Mouse (Mus musculus): Measurements from ENCODE around the gene Kazn.

Gene Kazn

GRCm38 (mm10) chr4:142076883-142077282 lies 162.3 kb downstream of the Kazn start:
- no peak for DNase-seq (ENCODE audit: low spot score)

GRCm38 (mm10) chr4:142075931-142076330 lies 163.3 kb downstream of the Kazn start:
- DNase-seq (ENCODE audit: low spot score): no peak

GRCm38 (mm10) chr4:142074060-142074732 lies 165.0 kb downstream of the Kazn start:
- no peak for DNase-seq (ENCODE audit: low spot score)

DNA sequence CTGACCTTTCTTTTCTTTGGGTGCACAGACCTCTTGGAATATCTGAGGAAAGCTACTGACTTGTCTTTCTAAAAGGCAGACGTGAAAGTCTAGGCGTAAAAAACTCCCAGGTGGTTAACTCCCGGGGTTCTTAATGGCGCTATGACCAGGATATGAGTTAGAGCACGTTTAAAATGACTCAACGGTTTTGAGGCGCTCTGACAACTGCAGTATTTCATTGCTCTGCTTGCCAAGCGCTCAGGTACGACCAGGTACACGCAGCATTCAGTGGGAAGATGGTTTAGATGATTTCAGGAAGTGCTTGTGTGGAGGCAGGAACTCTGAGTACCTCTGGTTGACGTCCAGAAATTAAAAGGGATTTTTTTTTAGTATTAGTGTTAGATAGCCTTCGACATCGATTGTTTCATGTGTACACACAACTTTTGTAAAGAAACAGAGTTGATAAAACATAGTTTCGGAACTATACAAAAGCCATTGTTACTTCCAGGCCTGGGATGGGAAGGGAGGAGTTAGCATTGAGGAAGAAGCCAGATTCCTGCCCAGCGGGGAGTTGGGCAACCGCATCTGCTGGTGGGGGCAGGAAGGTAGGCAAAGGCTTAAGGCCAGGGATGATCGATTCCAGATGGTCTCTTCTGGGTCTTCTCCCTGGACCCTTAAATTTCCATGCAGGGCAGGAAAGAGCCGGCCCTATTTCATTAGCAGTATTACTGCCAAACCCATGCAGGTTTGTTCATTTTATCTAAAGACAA lies 167.8 kb downstream of the Kazn start:
- DNase-seq (ENCODE audit: low spot score): no peak

DNA sequence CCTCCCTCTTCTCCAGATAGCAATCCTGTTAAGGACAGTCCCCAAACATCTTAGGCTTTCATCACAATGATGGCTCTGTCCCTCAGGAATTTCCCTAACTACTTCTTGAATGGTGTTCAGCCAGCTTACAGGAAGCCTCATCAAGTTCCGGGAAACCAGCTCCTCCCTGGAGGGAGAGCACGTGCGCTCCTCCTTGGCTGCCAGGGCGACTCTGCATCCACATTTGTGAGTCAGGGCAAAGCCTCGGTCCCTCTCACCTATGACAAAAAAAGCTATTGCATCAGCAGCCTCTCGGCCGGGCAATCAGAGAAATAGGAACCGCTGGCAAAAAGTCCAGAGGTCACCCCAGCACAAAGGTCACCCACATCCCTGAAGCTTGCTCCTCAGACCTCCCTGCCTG lies 168.4 kb downstream of the Kazn start:
- no peak for DNase-seq (ENCODE audit: low spot score)

DNA sequence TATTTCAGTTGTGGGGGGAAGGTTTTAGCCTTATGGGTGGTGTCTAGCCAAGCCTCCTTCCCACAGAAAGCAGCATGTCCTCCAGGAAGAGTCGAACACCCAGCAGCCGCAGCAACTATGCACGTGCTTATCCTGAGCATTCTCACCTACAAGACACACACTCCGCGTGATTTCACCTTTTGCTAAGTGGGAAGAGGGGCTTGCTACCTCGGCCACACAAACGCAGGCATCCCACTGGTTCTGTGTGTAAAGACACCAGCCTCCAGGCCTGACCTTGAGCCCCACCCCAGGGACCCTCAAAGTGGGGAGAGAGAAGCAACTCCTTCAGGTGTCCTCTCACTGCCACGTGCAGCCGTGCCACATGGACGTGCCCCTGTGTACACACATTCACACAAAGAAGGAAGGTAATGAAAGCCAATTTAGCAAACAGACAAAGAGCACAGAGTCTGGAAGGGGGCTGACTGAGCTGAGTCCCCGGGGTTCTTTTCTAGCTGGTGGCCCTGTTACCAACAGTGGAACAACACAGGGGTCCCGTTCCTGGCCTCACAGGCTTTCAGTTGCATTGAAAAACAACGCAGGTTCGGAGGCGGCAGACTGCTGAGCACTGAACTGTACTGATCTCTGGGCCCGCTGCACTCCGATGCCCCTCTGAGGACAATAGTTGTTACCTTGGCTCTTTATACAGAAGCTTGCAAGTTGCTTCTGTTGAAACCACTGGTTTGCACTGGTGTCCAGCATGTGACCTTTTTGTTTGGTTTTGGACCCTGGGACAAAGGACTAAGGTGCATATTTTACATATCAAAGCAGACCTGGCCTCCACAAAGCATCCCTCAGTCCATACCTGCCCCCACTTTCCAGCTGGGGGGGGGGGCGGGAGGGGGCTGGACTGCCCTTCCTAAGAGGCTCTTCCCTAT lies 170.0 kb downstream of the Kazn start:
- no peak for DNase-seq (ENCODE audit: low spot score)

- no peak for DNase-seq (ENCODE audit: low spot score)
Measured at GRCm38 (mm10) chr4:142066576-142066975, 172.6 kb downstream of the Kazn start.

GRCm38 (mm10) chr4:142065835-142066234 lies 173.4 kb downstream of the Kazn start:
- DNase-seq (ENCODE audit: low spot score): no peak

DNA sequence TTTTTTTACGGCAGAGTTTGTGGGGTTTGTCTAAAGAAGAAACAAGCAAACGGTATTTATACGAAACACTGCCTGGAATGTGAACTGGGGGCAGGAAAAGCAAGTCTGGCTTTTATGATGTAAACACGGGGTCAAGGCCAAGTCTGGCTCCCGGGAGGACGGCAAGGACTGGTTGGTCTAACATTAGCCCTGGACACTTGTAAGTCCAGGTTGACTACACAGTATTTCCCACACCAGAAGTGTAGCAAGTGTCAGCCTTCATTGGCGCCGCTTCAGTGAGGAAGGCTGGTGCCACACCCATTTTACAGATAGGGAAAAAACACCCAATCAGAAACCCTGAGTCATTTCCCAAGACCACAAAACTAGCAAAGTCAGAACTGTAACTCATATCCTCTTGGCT lies 173.9 kb downstream of the Kazn start:
- DNase-seq (ENCODE audit: low spot score): no peak

DNA sequence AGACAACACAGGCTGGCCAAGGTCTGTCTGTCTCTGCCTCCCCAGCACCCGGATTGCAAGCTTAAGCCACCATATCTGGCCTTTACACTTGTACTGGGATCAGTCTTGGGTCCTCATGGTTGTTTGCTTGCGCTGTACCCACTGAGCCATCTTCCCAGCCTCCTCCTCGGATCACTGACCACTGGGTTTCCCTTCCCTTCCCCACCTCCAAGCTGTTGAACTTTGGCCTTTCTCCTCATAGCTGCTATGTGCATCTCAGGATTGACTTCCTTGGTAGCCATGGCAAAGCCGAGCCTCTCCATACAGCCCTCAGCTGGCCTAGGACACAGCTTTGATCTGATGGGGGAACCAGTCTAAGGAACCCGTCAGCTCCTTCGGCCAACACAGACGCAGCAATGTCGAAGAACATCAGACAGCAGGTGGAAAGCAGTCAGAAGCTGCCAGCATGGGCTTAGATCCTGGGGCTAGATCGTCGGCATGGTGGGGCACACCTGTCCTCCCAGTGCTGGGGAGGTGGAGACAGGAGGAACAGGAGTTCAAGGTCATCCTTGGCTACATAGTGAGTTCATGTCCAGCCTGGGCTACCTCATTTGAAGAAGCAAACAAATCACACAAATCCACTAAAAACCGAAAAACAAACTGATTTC lies 174.5 kb downstream of the Kazn start:
- DNase-seq (ENCODE audit: low spot score): no peak

DNA sequence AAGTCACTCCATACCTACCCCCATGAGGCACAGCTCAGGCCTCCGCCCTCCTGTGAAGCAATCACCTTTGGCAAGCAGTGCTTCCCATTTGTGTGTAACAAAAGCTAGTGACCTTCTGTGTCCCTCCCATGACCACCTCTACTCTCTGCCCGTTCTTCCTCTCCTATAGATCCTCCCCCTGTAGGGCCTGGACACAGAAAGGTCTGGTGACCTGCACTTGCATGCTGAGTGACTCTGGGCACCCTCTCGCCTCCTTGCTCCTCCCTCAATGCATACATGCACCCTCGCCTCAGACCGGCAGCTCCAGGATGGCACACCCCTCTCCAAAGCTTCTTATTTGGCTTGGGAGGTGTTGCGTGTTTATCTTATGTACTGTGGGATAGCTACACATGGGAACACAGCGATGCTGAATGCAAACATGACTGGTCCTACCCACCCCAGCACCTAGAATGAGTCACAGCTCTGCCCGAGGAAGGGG lies 176.1 kb downstream of the Kazn start:
- no peak for DNase-seq (ENCODE audit: low spot score)

- DNase-seq (ENCODE audit: low spot score): no peak
Measured at GRCm38 (mm10) chr4:142061485-142062240, 177.5 kb downstream of the Kazn start.

GRCm38 (mm10) chr4:142060455-142061378 lies 178.5 kb downstream of the Kazn start:
- no peak for DNase-seq (ENCODE audit: low spot score)

DNA sequence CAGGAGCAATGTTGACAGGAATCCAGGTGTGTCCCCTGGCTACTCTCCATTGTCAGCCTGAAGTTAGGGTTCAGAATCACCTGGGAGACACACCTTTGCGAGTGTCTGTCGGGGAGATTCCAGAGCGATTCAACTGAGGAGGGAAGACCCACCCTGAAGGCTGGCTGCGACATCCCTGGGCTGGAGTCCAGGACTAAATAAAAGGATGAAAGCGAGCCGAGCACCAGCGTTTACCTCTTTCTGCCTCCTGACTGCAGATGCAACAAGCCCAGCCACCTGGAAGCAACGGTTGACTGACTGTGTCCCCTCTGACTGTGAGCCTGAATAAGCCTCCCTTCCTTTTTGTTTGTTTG lies 179.4 kb downstream of the Kazn start:
- DNase-seq (ENCODE audit: low spot score): no peak

GRCm38 (mm10) chr4:142059113-142059840 lies 179.9 kb downstream of the Kazn start:
- no peak for DNase-seq (ENCODE audit: low spot score)

DNA sequence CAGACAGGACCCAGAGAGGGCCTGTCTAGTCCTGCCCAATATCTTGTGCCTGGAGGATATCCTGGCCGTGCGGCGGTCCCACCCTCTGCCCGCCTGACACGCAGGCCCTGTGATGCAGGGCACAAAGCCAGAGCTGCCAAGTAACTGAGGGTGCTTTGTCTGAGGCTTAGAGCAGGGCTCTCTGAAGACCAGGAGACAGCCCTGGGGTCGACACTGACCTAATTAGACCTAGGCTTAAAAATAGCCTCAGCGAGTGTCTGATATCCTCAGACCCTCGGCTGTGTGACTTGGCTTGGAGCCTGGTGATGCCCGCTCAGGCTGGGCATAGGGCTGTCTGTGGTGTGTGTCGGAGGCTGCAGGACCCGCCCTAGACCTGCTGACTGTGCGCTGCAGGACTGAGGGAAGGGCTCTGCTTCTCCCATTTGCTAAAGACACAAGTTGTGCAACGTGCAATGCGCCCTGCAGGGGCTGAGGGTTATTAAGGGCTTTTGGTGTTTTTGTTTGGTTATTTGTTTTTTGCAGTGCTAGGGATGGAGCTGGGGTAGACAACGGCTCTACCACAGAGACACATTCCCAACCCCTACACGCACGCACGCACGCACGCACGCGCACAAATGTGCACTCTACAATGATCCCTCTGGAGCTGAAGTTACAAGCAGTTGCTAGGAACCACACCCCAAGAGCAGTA lies 181.5 kb downstream of the Kazn start:
- no peak for DNase-seq (ENCODE audit: low spot score)

DNA sequence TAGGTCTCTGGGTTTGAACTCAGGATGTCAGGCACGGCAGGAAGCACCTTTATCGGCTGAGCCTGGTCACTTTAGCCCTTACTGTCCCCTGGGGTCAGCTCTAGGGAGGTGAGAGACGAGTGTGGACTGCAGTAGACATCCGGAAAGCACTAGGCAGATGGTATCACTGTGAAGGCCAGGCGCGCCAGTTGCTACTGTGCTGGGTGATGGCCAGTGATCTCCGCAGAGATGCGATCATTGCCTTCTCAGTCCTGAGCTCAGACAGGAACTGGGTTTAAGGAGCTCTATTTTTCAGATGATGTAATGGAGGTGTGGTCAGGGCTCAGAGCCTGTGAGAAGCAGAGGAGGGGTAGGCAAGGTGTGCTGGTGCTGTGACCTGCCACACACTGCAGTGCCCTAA lies 183.6 kb downstream of the Kazn start:
- DNase-seq (ENCODE audit: low spot score): no peak

- no peak for DNase-seq (ENCODE audit: low spot score)
Measured at GRCm38 (mm10) chr4:142054580-142054979, 184.6 kb downstream of the Kazn start.
